Mouse (Mus musculus): ENCODE results near the gene Cxcl12.

GRCm38 (mm10) chr6:117195270-117195669, 26.9 kb downstream of the Cxcl12 start:
- TF ChIP-seq CTCF (IDR thresholded peaks at IDR 0.05; ENCODE audit: insufficient read depth, low read depth, low read length) (no peak), POLR2A (IDR thresholded peaks at IDR 0.05; ENCODE audit: insufficient read depth, low read depth, low read length) (no peak)
